Mouse (Mus musculus): Measurements from ENCODE around the gene Pomgnt2.

- TF ChIP-seq FLI1 (IDR thresholded peaks at IDR 0.05; ENCODE audit: low read length) (no peak), GATA1 (IDR thresholded peaks at IDR 0.05; ENCODE audit: borderline replicate concordance, low read length) (no peak)
Observed at GRCm38 (mm10) chr9:121982665-121983064, 14.2 kb downstream of the Pomgnt2 start.

Measured in megakaryocyte, embryonic 14.5 days (primary cell).